ENCODE assay signal across 33 mouse cellular contexts in the genomic region with DNA sequence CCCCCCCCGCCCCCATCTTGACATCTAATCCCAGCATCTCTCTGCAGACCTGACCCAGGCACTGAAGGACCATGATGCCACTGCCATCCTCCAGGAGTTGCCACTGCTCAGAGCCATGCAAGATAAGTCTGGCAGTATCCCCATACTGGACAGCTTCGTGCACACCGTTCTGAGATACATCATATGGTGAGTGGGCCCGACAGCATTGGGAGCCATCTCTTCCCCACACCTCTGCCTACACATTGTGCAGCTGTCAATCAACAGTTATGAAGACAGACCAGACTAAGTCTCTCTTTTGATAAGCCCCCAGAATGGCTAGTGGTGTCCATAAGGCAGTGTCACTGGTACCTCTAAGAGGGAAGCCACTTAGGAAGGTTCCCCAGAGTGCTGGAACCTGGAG. TPM values are rescaled to one million over a fixed set of nuclear protein-coding genes. Genes with fewer than 3 reads are reported as not detected.
"Had no signal": no experiment of that assay in that cellular context is flagged by ENCODE, and none has a peak within 500 bp of the region (broad histone marks: within the 10 kb centered on the region; RNA-seq: fewer than 3 reads in every experiment).

No protein-coding gene starts in this region.

- H3K4me3 ChIP-seq: heart, adult 2 months; heart, embryonic 13.5 days; heart, embryonic 15.5 days; hindbrain, embryonic 13.5 days; hindbrain, embryonic 15.5 days; kidney, embryonic 15.5 days; limb, embryonic 13.5 days; limb, embryonic 15.5 days; liver, embryonic 12.5 days had no signal

- ATAC-seq: hindbrain, postnatal 0 days; intestine, embryonic 16.5 days; liver, embryonic 12.5 days had no signal

- DNase-seq: gastrocnemius, postnatal 14 days; gastrocnemius, postnatal 36 days; heart, adult 11 months; heart, adult 2 months; heart, postnatal 14 days; heart, postnatal 36 days; kidney, adult 11 months; kidney, adult 2 months; kidney, adult 9 months; kidney, postnatal 14 days; kidney, postnatal 36 days; layer of hippocampus, postnatal 36 days; left cerebral cortex, postnatal 4 days had no signal

- H3K27ac ChIP-seq: heart, adult 2 months; heart, embryonic 13.5 days; heart, embryonic 15.5 days; hindbrain, embryonic 13.5 days; hindbrain, embryonic 15.5 days; hindbrain, postnatal 0 days; kidney, embryonic 15.5 days; kidney, postnatal 0 days; limb, embryonic 13.5 days; limb, embryonic 15.5 days; liver, embryonic 12.5 days; liver, embryonic 14.5 days had no signal

RNA-seq across cellular contexts. Expression of a gene that starts 14.0 kb away (rescaled TPM):
- total RNA-seq: gastrocnemius, adult 18-20 months; gastrocnemius, adult 8-10 months; gastrocnemius, postnatal 14 days; gastrocnemius, postnatal 36 days; heart, postnatal 36 days; hematopoietic stem cell, adult 5-6 weeks; liver, adult 2 months had no signal

RNA-seq across cellular contexts. Expression of a gene that starts 18.9 kb away (rescaled TPM):
- total RNA-seq: gastrocnemius, adult 18-20 months; gastrocnemius, adult 8-10 months; gastrocnemius, postnatal 14 days; gastrocnemius, postnatal 36 days; heart, adult 2 months; heart, postnatal 14 days; heart, postnatal 36 days; hindbrain, postnatal 0 days; layer of hippocampus, adult 18-20 months; layer of hippocampus, adult 8-10 months; layer of hippocampus, postnatal 36 days; left cerebral cortex, adult 18-20 months; liver, adult 2 months had no signal

RNA-seq across cellular contexts. Expression of a gene that starts 42.2 kb away (rescaled TPM):
- total RNA-seq: gastrocnemius, adult 18-20 months; gastrocnemius, adult 8-10 months; gastrocnemius, postnatal 14 days; gastrocnemius, postnatal 36 days; heart, adult 2 months; heart, postnatal 14 days; heart, postnatal 36 days; hematopoietic stem cell, adult 5-6 weeks; hindbrain, postnatal 0 days; layer of hippocampus, adult 18-20 months; layer of hippocampus, adult 8-10 months; layer of hippocampus, postnatal 10 days; layer of hippocampus, postnatal 36 days; left cerebral cortex, adult 18-20 months; left cerebral cortex, postnatal 4 days; liver, adult 2 months had no signal

RNA-seq across cellular contexts. Expression of a gene that starts 53.0 kb away (rescaled TPM):
- total RNA-seq: gastrocnemius, adult 18-20 months; gastrocnemius, postnatal 14 days; gastrocnemius, postnatal 36 days; heart, adult 2 months; heart, postnatal 14 days; heart, postnatal 36 days; hematopoietic stem cell, adult 5-6 weeks; hindbrain, postnatal 0 days; layer of hippocampus, adult 18-20 months; layer of hippocampus, postnatal 10 days; layer of hippocampus, postnatal 36 days; left cerebral cortex, adult 18-20 months; left cerebral cortex, postnatal 4 days; liver, adult 2 months had no signal
